Mouse (Mus musculus) liver, embryonic 12.5 days (tissue): ENCODE results near the gene Etv3. TPM values are rescaled to one million over a fixed set of nuclear protein-coding genes. Genes with fewer than 3 reads are reported as not detected.

ENCODE experiments used
- ATAC-seq: fragments of 200-750 bp; cut with Nextera tagmentation; 2 replicates; pipeline ENCODE4 v1.8.0; 2017; ENCODE audit warnings: moderate number of reproducible peaks, mild to moderate bottlenecking, moderate library complexity
- H3K27ac ChIP-seq: fragments of 300-500 bp; sonication (generic); 2 replicates; pipeline ENCODE4 v1.5.1; 2016; ENCODE audit warnings: mild to moderate bottlenecking
- H3K27me3 ChIP-seq: fragments of 300-500 bp; sonication (generic); replicated peaks from 2 replicates; pipeline ENCODE4 v1.6.1; 2016; ENCODE audit warnings: mild to moderate bottlenecking, moderate library complexity
- H3K36me3 ChIP-seq: fragments of 300-500 bp; sonication (generic); 2 replicates; pipeline ENCODE4 v1.6.1; 2016; ENCODE audit warnings: mild to moderate bottlenecking, moderate library complexity
- H3K4me1 ChIP-seq: fragments of 300-500 bp; sonication (generic); 2 replicates; pipeline ENCODE4 v1.6.1; 2016
- H3K4me2 ChIP-seq: fragments of 300-500 bp; sonication (generic); 2 replicates; pipeline ENCODE4 v1.6.1; 2016; ENCODE audit warnings: mild to moderate bottlenecking, moderate library complexity
- H3K4me3 ChIP-seq: fragments of 300-500 bp; sonication (generic); 2 replicates; pipeline ENCODE4 v1.5.1; 2016; ENCODE audit warnings: mild to moderate bottlenecking, moderate library complexity
- H3K9ac ChIP-seq: fragments of 300-500 bp; sonication (generic); 2 replicates; pipeline ENCODE4 v1.6.1; 2016; ENCODE audit warnings: mild to moderate bottlenecking, moderate library complexity
- H3K9me3 ChIP-seq: fragments of 300-500 bp; sonication (generic); replicated peaks from 2 replicates; pipeline ENCODE4 v1.6.1; 2016; ENCODE audit warnings: mild to moderate bottlenecking, moderate library complexity
- WGBS: fragments of 180-500 bp; shearing (Covaris S2); methylation state at CpG from one replicate; pipeline ENCODE4 v1.1.7; 2016; ENCODE audit not compliant: insufficient replicate concordance; 5-methylcytosine and 5-hydroxymethylcytosine counted together
- polyA plus RNA-seq: library from polyadenylated mRNA; unstranded; fragments of >200 nt; fragmentation: Nextera tagmentation; extraction: Ambion mirVana; gene quantifications from 2 replicates; pipeline ENCODE4 v1.2.1, GENCODE M21; 2016

The Etv3 gene
- polyA plus RNA-seq, 1 experiment from 2014 or later = 5.2 TPM

GRCm38 (mm10) chr3:87565623-87566022 is 40.4 kb downstream of the Etv3 start:
- no peaks in the 10 kb centered on the region for H3K9me3 ChIP-seq
- H3K36me3 ChIP-seq = no peaks in the 10 kb centered on the region
- 71% methylated on average over 6 of the region's 6 CpGs for WGBS
- 0 out of 2 replicates have a peak, but pooled peaks cover 8% of the 10 kb centered on the region for H3K4me1 ChIP-seq
- H3K27me3 ChIP-seq = no peaks in the 10 kb centered on the region
- no peak overlapping the region for H3K9ac ChIP-seq
- no peak overlapping the region for H3K4me2 ChIP-seq
- no peak overlapping the region for H3K4me3 ChIP-seq
- no peak for ATAC-seq
- H3K27ac ChIP-seq = peak overlapping the region; percentile 54

GRCm38 (mm10) chr3:87566066-87566465 is 40.9 kb downstream of the Etv3 start:
- ATAC-seq = peak; percentile 85
- Histone ChIP-seq H3K9ac (no peak overlapping the region), H3K27ac (no peak overlapping the region), H3K27me3 (no peaks in the 10 kb centered on the region), H3K36me3 (no peaks in the 10 kb centered on the region), H3K9me3 (no peaks in the 10 kb centered on the region), H3K4me1 (0 out of 2 replicates have a peak, but pooled peaks cover 8% of the 10 kb centered on the region), H3K4me2 (no peak overlapping the region), H3K4me3 (no peak overlapping the region)
- WGBS = 19% methylated on average over 4 of the region's 4 CpGs

- no peak overlapping the region for H3K27ac ChIP-seq
- no peak overlapping the region for H3K4me2 ChIP-seq
- H3K4me3 ChIP-seq = no peak overlapping the region
- WGBS = 75% methylated on average over 14 of the region's 14 CpGs
- no peaks in the 10 kb centered on the region for H3K27me3 ChIP-seq
- no peaks in the 10 kb centered on the region for H3K36me3 ChIP-seq
- no peaks in the 10 kb centered on the region for H3K9me3 ChIP-seq
- no peak overlapping the region for H3K9ac ChIP-seq
- 0 out of 2 replicates have a peak, but pooled peaks cover 3% of the 10 kb centered on the region for H3K4me1 ChIP-seq
- ATAC-seq = no peak
Observed at GRCm38 (mm10) chr3:87567497-87567896, 42.3 kb downstream of the Etv3 start.

- H3K4me3 ChIP-seq = no peak overlapping the region
- no peaks in the 10 kb centered on the region for H3K9me3 ChIP-seq
- no peak overlapping the region for H3K4me2 ChIP-seq
- H3K4me1 ChIP-seq = 0 out of 2 replicates have a peak, but pooled peaks cover 3% of the 10 kb centered on the region
- no peak for ATAC-seq
- no peaks in the 10 kb centered on the region for H3K27me3 ChIP-seq
- no peaks in the 10 kb centered on the region for H3K36me3 ChIP-seq
- 80% methylated on average over 5 of the region's 5 CpGs for WGBS
- no peak overlapping the region for H3K9ac ChIP-seq
- no peak overlapping the region for H3K27ac ChIP-seq
Observed at GRCm38 (mm10) chr3:87568681-87569080, 43.5 kb downstream of the Etv3 start.

GRCm38 (mm10) chr3:87575766-87576165 is 50.6 kb downstream of the Etv3 start:
- H3K36me3 ChIP-seq = no peaks in the 10 kb centered on the region
- H3K27me3 ChIP-seq = no peaks in the 10 kb centered on the region
- H3K4me2 ChIP-seq = no peak overlapping the region
- no peak for ATAC-seq
- no peaks in the 10 kb centered on the region for H3K4me1 ChIP-seq
- H3K9me3 ChIP-seq = 0 out of 2 replicates have a peak, but pooled peaks cover under 1% of the 10 kb centered on the region
- H3K4me3 ChIP-seq = no peak overlapping the region
- WGBS = 25% methylated on average over 6 of the region's 6 CpGs
- H3K27ac ChIP-seq = no peak overlapping the region
- H3K9ac ChIP-seq = no peak overlapping the region

- WGBS = 60% methylated on average over 4 of the region's 4 CpGs
- Histone ChIP-seq H3K4me1 (no peaks in the 10 kb centered on the region), H3K36me3 (no peaks in the 10 kb centered on the region), H3K27ac (no peak overlapping the region), H3K9ac (no peak overlapping the region), H3K4me3 (no peak overlapping the region), H3K9me3 (0 out of 2 replicates have a peak, but pooled peaks cover 10% of the 10 kb centered on the region), H3K27me3 (no peaks in the 10 kb centered on the region), H3K4me2 (no peak overlapping the region)
- ATAC-seq = no peak
Observed at GRCm38 (mm10) chr3:87582259-87582658, 57.1 kb downstream of the Etv3 start.

Other genes starting within 250 kb of the Etv3 start
- 9.3 and 9.6 TPM in 2 replicates for gene Cd5l, start 167.5 kb upstream of the Etv3 start, polyA plus RNA-seq
- 0.75 and 0.79 TPM in 2 replicates for gene Fcrl1, start 149.0 kb upstream of the Etv3 start, polyA plus RNA-seq
- not detected in 2 replicates for gene Fcrl5, start 89.6 kb upstream of the Etv3 start, polyA plus RNA-seq
- 4.2 and 4.9 TPM in 2 replicates for gene Arhgef11, start 92.2 kb downstream of the Etv3 start, polyA plus RNA-seq
- gene Lrrc71, start 223.2 kb downstream of the Etv3 start, polyA plus RNA-seq = 0.13 and 0.29 TPM in 2 replicates